Mouse (Mus musculus): ENCODE measurements around the gene Dab1.

Gene Dab1

GRCm38 (mm10) chr4:104472915-104473314 is 853.8 kb downstream of the Dab1 start:
- no peak for DNase-seq (ENCODE audit: extremely low read depth, insufficient read length, low spot score)

- no peak for DNase-seq (ENCODE audit: extremely low read depth, insufficient read length, low spot score)
Measured at GRCm38 (mm10) chr4:104476841-104477240, 857.7 kb downstream of the Dab1 start.

- no peak for DNase-seq (ENCODE audit: extremely low read depth, insufficient read length, low spot score)
Measured at GRCm38 (mm10) chr4:104483948-104484347, 864.8 kb downstream of the Dab1 start.

- DNase-seq (ENCODE audit: extremely low read depth, insufficient read length, low spot score): no peak
Measured at GRCm38 (mm10) chr4:104497221-104497620, 878.1 kb downstream of the Dab1 start.

- no peak for DNase-seq (ENCODE audit: extremely low read depth, insufficient read length, low spot score)
Measured at GRCm38 (mm10) chr4:104500112-104500511, 881.0 kb downstream of the Dab1 start.

- DNase-seq (ENCODE audit: extremely low read depth, insufficient read length, low spot score): no peak
Measured at GRCm38 (mm10) chr4:104500646-104501045, 881.5 kb downstream of the Dab1 start.

- DNase-seq (ENCODE audit: extremely low read depth, insufficient read length, low spot score): no peak
Measured at GRCm38 (mm10) chr4:104501245-104501644, 882.1 kb downstream of the Dab1 start.

- DNase-seq (ENCODE audit: extremely low read depth, insufficient read length, low spot score): no peak
Measured at GRCm38 (mm10) chr4:104504916-104505315, 885.8 kb downstream of the Dab1 start.

- DNase-seq (ENCODE audit: extremely low read depth, insufficient read length, low spot score): no peak
Measured at GRCm38 (mm10) chr4:104509230-104509985, 890.2 kb downstream of the Dab1 start.

- no peak for DNase-seq (ENCODE audit: extremely low read depth, insufficient read length, low spot score)
Measured at GRCm38 (mm10) chr4:104511855-104512254, 892.7 kb downstream of the Dab1 start.

GRCm38 (mm10) chr4:104512513-104512912 is 893.4 kb downstream of the Dab1 start:
- DNase-seq (ENCODE audit: extremely low read depth, insufficient read length, low spot score): no peak

GRCm38 (mm10) chr4:104513622-104514021 is 894.5 kb downstream of the Dab1 start:
- DNase-seq (ENCODE audit: extremely low read depth, insufficient read length, low spot score): no peak

GRCm38 (mm10) chr4:104514568-104515000 is 895.4 kb downstream of the Dab1 start:
- no peak for DNase-seq (ENCODE audit: extremely low read depth, insufficient read length, low spot score)

GRCm38 (mm10) chr4:104515681-104516080 is 896.5 kb downstream of the Dab1 start:
- no peak for DNase-seq (ENCODE audit: extremely low read depth, insufficient read length, low spot score)

- DNase-seq (ENCODE audit: extremely low read depth, insufficient read length, low spot score): no peak
Measured at GRCm38 (mm10) chr4:104522324-104522723, 903.2 kb downstream of the Dab1 start.

GRCm38 (mm10) chr4:104523776-104524175 is 904.6 kb downstream of the Dab1 start:
- DNase-seq (ENCODE audit: extremely low read depth, insufficient read length, low spot score): no peak

- no peak for DNase-seq (ENCODE audit: extremely low read depth, insufficient read length, low spot score)
Measured at GRCm38 (mm10) chr4:104529905-104530646, 910.9 kb downstream of the Dab1 start.

- DNase-seq (ENCODE audit: extremely low read depth, insufficient read length, low spot score): no peak
Measured at GRCm38 (mm10) chr4:104532846-104533245, 913.7 kb downstream of the Dab1 start.

GRCm38 (mm10) chr4:104538420-104538819 is 919.3 kb downstream of the Dab1 start:
- DNase-seq (ENCODE audit: extremely low read depth, insufficient read length, low spot score): no peak

GRCm38 (mm10) chr4:104539047-104539446 is 919.9 kb downstream of the Dab1 start:
- DNase-seq (ENCODE audit: extremely low read depth, insufficient read length, low spot score): no peak

- no peak for DNase-seq (ENCODE audit: extremely low read depth, insufficient read length, low spot score)
Measured at GRCm38 (mm10) chr4:104547091-104547490, 927.9 kb downstream of the Dab1 start.

GRCm38 (mm10) chr4:104548287-104548686 is 929.1 kb downstream of the Dab1 start:
- no peak for DNase-seq (ENCODE audit: extremely low read depth, insufficient read length, low spot score)
